Mouse (Mus musculus): Measurements from ENCODE around the gene Gapvd1. TPM values are rescaled to one million over a fixed set of nuclear protein-coding genes. Genes with fewer than 3 reads are reported as not detected.

Gapvd1 gene
- polyA plus RNA-seq, 1 experiment from 2014 or later: 80.3 TPM

DNA sequence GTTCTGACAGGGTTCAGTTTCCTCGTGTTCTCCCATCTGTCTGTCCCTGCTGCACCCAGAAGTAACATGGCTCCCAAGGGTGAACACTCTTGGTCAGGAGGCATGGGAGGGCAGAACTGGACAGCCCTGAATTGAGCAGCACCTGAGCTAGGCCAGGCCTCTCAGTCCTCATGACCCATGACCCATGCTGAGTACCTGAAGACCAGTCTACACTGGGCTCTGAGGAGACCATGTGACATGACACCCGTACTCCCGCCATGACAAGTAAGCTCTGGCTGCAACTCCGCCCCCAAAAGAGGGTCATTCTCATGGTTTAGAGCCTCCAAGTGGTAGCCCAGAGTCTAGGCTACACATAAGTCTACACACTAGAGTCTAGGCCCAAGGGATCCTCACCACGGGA lies 115.3 kb downstream of the Gapvd1 start:
- Histone ChIP-seq H3K9me3 (ENCODE audit: control insufficient read depth, low read length) (no peaks in the 10 kb centered on the region), H3K27me3 (replicated peaks; ENCODE audit: control insufficient read depth, insufficient read depth, low read length) (no peaks in the 10 kb centered on the region), H3K4me3 (ENCODE audit: low read depth, low read length) (peak overlapping the region; percentile 45; the same call in 1 of the 2 replicates), H3K4me1 (replicated peaks; ENCODE audit: control insufficient read depth, insufficient read depth, low read length) (no peaks in the 10 kb centered on the region; the same call in 1 of the 2 replicates), H3K36me3 (ENCODE audit: control insufficient read depth, insufficient read depth, low read length) (no peaks in the 10 kb centered on the region), H3K9ac (ENCODE audit: low read depth, low read length) (no peak overlapping the region), H3K4me2 (no peak overlapping the region; the same call in 1 of the 2 replicates), H3K27ac (ENCODE audit: low read depth, low read length) (no peak overlapping the region)
- no peak for ATAC-seq (replicated peaks; ENCODE audit: low FRiP score)
- 55% methylated on average over 5 of the region's 5 CpGs for WGBS
- no peak for DNase-seq (ENCODE audit: low spot score)

DNA sequence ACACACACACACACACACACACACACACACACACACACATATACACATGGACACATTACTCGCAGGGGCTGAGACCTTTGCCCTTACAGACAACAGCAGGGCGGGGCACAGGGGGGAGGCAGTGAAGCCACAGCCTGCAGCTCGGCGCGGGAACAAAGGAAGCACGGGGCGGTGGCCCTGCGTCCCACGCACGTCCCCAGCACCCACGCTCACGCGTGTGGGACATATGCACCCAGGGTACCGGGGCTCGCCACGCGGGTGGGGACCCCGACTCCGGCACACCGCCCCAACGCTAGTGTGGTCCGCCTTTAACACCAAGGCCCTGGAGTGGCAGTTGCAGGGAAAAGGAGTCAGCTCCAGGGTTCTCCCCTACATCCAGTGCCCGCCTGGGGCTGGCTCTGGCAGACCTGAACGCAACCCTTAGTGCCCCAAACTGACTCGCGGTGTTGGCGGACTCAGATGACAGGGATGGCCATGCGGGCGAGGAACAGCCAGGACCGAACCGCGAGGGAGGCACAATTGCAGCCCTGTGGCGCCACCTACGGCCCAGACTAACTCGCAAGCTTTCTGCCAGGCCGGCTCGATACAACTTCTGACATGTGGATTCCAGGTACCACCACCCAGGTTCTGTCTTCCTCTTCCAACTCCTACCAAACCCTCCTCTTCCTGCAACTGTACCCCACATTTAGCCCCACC lies 115.9 kb downstream of the Gapvd1 start:
- Histone ChIP-seq H3K36me3 (ENCODE audit: control insufficient read depth, insufficient read depth, low read length) (no peaks in the 10 kb centered on the region), H3K27ac (ENCODE audit: low read depth, low read length) (no peak overlapping the region), H3K9ac (ENCODE audit: low read depth, low read length) (peak overlapping the region; percentile 55), H3K4me2 (peak overlapping the region; percentile 87), H3K4me3 (ENCODE audit: low read depth, low read length) (peak overlapping the region; percentile 45), H3K9me3 (ENCODE audit: control insufficient read depth, low read length) (no peaks in the 10 kb centered on the region), H3K4me1 (replicated peaks; ENCODE audit: control insufficient read depth, insufficient read depth, low read length) (no peaks in the 10 kb centered on the region; the same call in 1 of the 2 replicates), H3K27me3 (replicated peaks; ENCODE audit: control insufficient read depth, insufficient read depth, low read length) (no peaks in the 10 kb centered on the region)
- DNase-seq (ENCODE audit: low spot score) (peak; percentile 81), ATAC-seq (replicated peaks; ENCODE audit: low FRiP score) (peak; percentile 75)
- WGBS: 28% methylated on average over 37 of the region's 37 CpGs

DNA sequence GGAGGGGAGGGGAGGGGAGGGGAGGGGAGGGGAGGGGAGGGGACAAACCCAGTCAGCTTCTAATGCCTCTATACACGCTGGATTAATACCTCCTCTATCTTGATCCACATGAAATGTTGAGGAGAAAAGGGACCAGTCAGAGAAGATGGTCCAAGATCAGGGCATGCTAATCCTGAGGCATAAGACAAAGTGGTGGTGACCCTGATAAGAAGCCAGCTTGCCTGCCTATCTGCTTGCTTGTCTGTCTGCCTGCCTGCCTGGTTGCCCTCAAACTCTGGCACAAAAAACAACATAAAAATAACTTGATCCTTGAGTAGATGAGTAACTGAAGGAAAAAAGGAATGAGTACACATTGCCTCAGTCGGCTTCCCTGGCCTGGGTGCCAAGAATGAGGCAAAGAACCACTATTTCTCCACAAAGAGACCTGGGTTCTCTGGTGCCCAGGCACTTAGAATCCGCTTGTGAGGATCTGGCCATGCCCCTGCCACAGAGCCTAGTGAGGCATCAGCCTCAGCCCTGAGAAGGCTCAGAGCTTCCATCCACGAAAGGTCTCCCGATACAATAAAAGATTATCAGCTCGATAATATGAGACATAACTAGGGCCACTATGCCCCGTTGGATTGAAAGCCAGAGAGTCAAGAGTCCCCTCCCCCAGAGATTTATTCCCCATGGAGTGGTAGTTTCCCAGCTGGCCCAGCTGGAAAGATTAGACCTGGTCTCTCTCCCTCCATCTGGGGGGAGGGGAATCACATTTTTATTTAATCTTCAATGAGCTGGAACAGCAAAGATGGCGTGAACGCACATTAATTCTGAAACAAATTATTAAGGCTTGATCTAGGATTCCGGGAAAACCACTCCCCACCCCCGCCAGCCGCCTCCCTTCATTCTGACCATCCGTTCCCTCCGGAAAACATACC lies 119.5 kb downstream of the Gapvd1 start:
- no peak for ATAC-seq (replicated peaks; ENCODE audit: low FRiP score)
- Histone ChIP-seq H3K36me3 (ENCODE audit: control insufficient read depth, insufficient read depth, low read length) (no peaks in the 10 kb centered on the region), H3K4me3 (ENCODE audit: low read depth, low read length) (no peak overlapping the region), H3K27me3 (replicated peaks; ENCODE audit: control insufficient read depth, insufficient read depth, low read length) (no peaks in the 10 kb centered on the region), H3K9me3 (ENCODE audit: control insufficient read depth, low read length) (no peaks in the 10 kb centered on the region), H3K4me1 (replicated peaks; ENCODE audit: control insufficient read depth, insufficient read depth, low read length) (no peaks in the 10 kb centered on the region; the same call in 1 of the 2 replicates), H3K4me2 (no peak overlapping the region), H3K9ac (ENCODE audit: low read depth, low read length) (no peak overlapping the region), H3K27ac (ENCODE audit: low read depth, low read length) (no peak overlapping the region)
- 74% methylated on average over 14 of the region's 14 CpGs for WGBS
- DNase-seq (ENCODE audit: low spot score): no peak

DNA sequence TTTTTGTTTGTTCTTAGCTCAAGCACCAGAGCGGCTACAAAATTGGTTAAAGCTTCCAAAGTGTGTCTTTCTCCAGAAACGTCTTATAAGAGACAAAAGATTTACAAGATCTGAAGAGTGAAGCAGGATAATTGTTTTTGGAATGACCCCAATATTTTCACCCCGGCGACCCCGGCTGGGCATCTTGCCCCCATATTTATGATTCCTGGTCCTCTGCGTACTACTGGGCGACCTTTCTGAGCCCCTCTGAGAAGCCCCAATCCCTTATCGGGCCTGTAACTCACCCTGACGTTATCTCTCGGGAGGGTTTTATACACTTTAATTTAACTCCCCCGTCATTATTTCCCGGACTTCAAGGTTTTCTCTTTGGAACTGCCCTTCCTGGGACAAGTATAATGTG lies 123.0 kb downstream of the Gapvd1 start:
- no peaks in the 10 kb centered on the region for H3K9me3 ChIP-seq (ENCODE audit: control insufficient read depth, low read length)
- ATAC-seq (replicated peaks; ENCODE audit: low FRiP score) (no peak), DNase-seq (ENCODE audit: low spot score) (no peak)
- 82% methylated on average over 12 of the region's 12 CpGs for WGBS
- H3K36me3 ChIP-seq (ENCODE audit: control insufficient read depth, insufficient read depth, low read length): no peaks in the 10 kb centered on the region
- H3K4me3 ChIP-seq (ENCODE audit: low read depth, low read length): no peak overlapping the region
- H3K27ac ChIP-seq (ENCODE audit: low read depth, low read length): no peak overlapping the region
- H3K27me3 ChIP-seq (replicated peaks; ENCODE audit: control insufficient read depth, insufficient read depth, low read length): no peaks in the 10 kb centered on the region
- no peak overlapping the region for H3K4me2 ChIP-seq
- peaks cover 5% of the 10 kb centered on the region for H3K4me1 ChIP-seq (replicated peaks; ENCODE audit: control insufficient read depth, insufficient read depth, low read length)
- no peak overlapping the region for H3K9ac ChIP-seq (ENCODE audit: low read depth, low read length)

DNA sequence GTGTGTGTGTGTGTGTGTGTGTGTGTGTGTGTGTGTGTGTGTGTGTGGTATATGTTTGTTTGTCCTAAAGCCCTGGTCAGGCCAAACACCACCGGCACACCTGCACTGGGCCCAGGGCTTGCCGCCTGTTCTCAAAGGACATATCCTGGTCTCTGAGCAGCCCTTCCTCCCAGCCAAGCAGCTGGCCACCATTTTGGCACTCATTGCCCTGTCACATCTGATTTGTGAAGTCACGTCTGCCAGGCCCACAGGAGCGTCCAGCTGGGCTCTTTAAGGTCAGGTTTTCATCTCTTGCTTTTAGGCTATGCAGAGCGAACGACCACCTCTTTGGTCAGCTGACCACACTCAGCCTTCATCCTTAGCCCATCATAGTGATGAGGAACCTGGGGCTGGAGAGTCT lies 124.6 kb downstream of the Gapvd1 start:
- H3K9me3 ChIP-seq (ENCODE audit: control insufficient read depth, low read length): no peaks in the 10 kb centered on the region
- DNase-seq (ENCODE audit: low spot score) (no peak), ATAC-seq (replicated peaks; ENCODE audit: low FRiP score) (no peak)
- no peak overlapping the region for H3K27ac ChIP-seq (ENCODE audit: low read depth, low read length)
- 79% methylated on average over 6 of the region's 6 CpGs for WGBS
- H3K36me3 ChIP-seq (ENCODE audit: control insufficient read depth, insufficient read depth, low read length): no peaks in the 10 kb centered on the region
- H3K4me2 ChIP-seq: no peak overlapping the region
- H3K9ac ChIP-seq (ENCODE audit: low read depth, low read length): no peak overlapping the region
- no peak overlapping the region for H3K4me3 ChIP-seq (ENCODE audit: low read depth, low read length)
- H3K4me1 ChIP-seq (replicated peaks; ENCODE audit: control insufficient read depth, insufficient read depth, low read length): peaks cover 6% of the 10 kb centered on the region
- no peaks in the 10 kb centered on the region for H3K27me3 ChIP-seq (replicated peaks; ENCODE audit: control insufficient read depth, insufficient read depth, low read length)

DNA sequence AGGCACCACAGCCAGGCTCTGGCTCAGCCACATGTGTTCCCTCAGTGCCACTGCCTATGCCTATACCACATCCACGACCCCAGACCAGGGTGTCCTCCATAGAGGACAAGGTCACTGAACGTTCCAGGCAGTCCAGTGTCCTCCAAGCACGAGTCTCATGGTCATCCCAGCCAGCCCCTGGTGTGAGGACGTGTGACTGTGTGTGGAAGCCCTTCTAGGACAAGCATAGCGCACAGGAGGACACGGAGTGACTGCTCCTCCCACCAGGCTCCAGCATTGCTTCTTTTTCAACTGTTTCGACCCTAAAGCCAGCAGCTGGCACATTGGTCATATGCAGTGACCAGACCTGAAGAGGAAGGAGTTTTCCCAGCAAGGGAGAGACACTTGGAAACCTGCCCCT lies 125.3 kb downstream of the Gapvd1 start:
- 75% methylated on average over 7 of the region's 7 CpGs for WGBS
- H3K27ac ChIP-seq (ENCODE audit: low read depth, low read length): no peak overlapping the region

DNA sequence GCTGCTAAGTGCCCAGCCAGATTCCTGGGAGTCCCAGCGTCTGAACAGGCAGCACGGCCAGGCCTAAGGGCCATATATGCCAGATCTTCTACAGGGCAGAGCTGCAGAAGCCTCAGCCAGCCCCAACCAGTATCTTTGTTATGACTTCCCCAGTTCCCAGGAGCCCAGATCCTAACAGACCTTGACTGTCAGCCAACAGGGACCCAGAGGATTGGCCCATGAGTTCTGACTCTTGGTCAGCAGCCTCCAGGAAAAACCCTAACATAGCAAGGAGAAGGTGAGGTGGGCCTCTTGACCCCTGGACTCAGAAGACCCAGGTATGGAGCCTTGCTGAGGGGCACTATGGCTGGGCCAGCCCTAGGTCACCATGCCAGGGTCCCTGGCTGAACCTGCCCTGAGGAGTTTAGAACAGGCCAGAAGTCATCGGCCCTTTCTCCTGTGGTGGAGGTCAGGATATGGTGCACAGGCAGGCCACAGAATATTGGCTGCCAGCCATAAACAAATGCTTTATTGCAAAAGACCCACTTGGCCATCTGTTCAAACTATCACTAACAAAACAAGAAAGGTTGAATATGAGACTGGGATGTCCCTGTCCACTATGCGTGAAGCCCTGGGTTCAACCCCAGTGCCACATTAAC lies 126.0 kb downstream of the Gapvd1 start:
- WGBS: 83% methylated on average over 4 of the region's 4 CpGs
- Histone ChIP-seq H3K4me3 (ENCODE audit: low read depth, low read length) (no peak overlapping the region), H3K9ac (ENCODE audit: low read depth, low read length) (no peak overlapping the region), H3K27ac (ENCODE audit: low read depth, low read length) (no peak overlapping the region), H3K4me1 (replicated peaks; ENCODE audit: control insufficient read depth, insufficient read depth, low read length) (peaks cover 6% of the 10 kb centered on the region), H3K4me2 (no peak overlapping the region), H3K36me3 (ENCODE audit: control insufficient read depth, insufficient read depth, low read length) (no peaks in the 10 kb centered on the region), H3K9me3 (ENCODE audit: control insufficient read depth, low read length) (no peaks in the 10 kb centered on the region), H3K27me3 (replicated peaks; ENCODE audit: control insufficient read depth, insufficient read depth, low read length) (no peaks in the 10 kb centered on the region)
- ATAC-seq (replicated peaks; ENCODE audit: low FRiP score) (no peak), DNase-seq (ENCODE audit: low spot score) (no peak)

More for the DNA sequence above, 125.3 kb downstream of the Gapvd1 start:
- no peaks in the 10 kb centered on the region for H3K36me3 ChIP-seq (ENCODE audit: control insufficient read depth, insufficient read depth, low read length)
- no peaks in the 10 kb centered on the region for H3K9me3 ChIP-seq (ENCODE audit: control insufficient read depth, low read length)
- H3K4me1 ChIP-seq (replicated peaks; ENCODE audit: control insufficient read depth, insufficient read depth, low read length): peaks cover 6% of the 10 kb centered on the region
- no peak overlapping the region for H3K9ac ChIP-seq (ENCODE audit: low read depth, low read length)
- H3K27me3 ChIP-seq (replicated peaks; ENCODE audit: control insufficient read depth, insufficient read depth, low read length): no peaks in the 10 kb centered on the region
- H3K4me3 ChIP-seq (ENCODE audit: low read depth, low read length): no peak overlapping the region
- no peak overlapping the region for H3K4me2 ChIP-seq
- ATAC-seq (replicated peaks; ENCODE audit: low FRiP score) (no peak), DNase-seq (ENCODE audit: low spot score) (no peak)

DNA sequence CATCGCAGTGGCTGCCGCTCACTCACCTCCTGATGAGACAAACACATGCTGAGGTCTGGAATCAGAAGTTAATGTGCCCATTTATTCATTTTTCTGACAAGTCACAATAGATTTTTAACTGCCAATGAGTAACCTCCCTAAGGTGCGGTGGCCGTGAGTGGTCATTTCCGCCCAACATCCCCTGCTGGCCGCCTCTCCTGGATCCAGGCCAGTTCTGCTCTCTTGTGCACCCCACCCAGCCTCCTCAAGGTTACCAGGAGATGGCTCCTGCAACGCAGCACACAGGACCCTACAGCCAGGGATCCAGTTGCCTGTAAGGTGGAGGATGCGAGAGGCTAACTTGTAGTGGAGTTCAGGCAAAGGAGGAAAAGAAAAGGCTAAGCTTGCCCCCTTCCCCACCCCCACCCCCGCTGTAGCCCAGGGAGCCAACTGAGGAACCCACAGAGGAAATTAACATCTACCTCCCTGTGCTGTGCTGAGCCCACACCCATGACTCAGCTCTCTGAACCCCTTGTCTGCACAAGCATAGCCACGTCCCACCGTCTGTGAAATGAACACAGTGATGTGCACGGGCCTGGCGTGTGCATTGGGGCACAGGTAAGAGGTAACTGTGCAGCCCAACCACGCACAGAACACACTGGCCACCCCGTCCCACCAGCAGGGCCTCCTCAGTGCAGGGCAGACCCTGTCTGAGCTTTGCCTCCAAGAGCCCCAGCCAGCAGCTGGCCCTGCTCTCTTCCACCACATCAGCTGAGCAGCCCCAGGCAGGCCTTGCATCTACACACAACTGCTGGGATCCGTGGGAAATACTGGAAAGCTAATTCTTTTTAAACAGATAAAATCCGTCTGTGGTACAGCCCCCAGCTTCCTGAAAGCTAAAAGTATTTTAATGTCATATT lies 127.5 kb downstream of the Gapvd1 start:
- Histone ChIP-seq H3K36me3 (ENCODE audit: control insufficient read depth, insufficient read depth, low read length) (no peaks in the 10 kb centered on the region), H3K9ac (ENCODE audit: low read depth, low read length) (no peak overlapping the region), H3K27ac (ENCODE audit: low read depth, low read length) (peak overlapping the region; percentile 11; the same call in 1 of the 2 replicates), H3K4me3 (ENCODE audit: low read depth, low read length) (no peak overlapping the region), H3K27me3 (replicated peaks; ENCODE audit: control insufficient read depth, insufficient read depth, low read length) (no peaks in the 10 kb centered on the region), H3K4me1 (replicated peaks; ENCODE audit: control insufficient read depth, insufficient read depth, low read length) (peaks cover 6% of the 10 kb centered on the region), H3K9me3 (ENCODE audit: control insufficient read depth, low read length) (no peaks in the 10 kb centered on the region), H3K4me2 (no peak overlapping the region)
- DNase-seq (ENCODE audit: low spot score) (no peak), ATAC-seq (replicated peaks; ENCODE audit: low FRiP score) (no peak)
- 62% methylated on average over 17 of the region's 17 CpGs for WGBS

All from liver, embryonic 11.5 days (tissue).